Mouse (Mus musculus) embryonic facial prominence, embryonic 10.5 days (tissue): Measurements from ENCODE around the gene Uchl1. TPM values are rescaled to one million over a fixed set of nuclear protein-coding genes. Genes with fewer than 3 reads are reported as not detected.

Source experiments
- polyA plus RNA-seq: library from polyadenylated mRNA; unstranded; fragments of >200 nt; fragmentation: Nextera tagmentation; extraction: Ambion mirVana; gene quantifications from 2 replicates; pipeline ENCODE4 v1.2.1, GENCODE M21; 2016

The Uchl1 gene
- polyA plus RNA-seq, 1 experiment from 2014 or later, result 137 TPM

Other genes with a start within 250 kb of the Uchl1 start
- gene Apbb2, start 57.3 kb upstream of the Uchl1 start, polyA plus RNA-seq, result 30.7 and 36.8 TPM in 2 replicates
- 47.1 and 50.8 TPM in 2 replicates for gene Limch1, start 69.7 kb downstream of the Uchl1 start, polyA plus RNA-seq